Mouse (Mus musculus): ENCODE measurements around the gene Ncoa6.
A peak's percentile ranks its signal among the peaks of the same experiment; 100 is the strongest.

Gene Ncoa6

GRCm38 (mm10) chr2:155367635-155368284, 105.9 kb downstream of the Ncoa6 start:
- DNase-seq = no peak

GRCm38 (mm10) chr2:155357686-155358399, 115.9 kb downstream of the Ncoa6 start:
- DNase-seq = peak; percentile 11 to 42

GRCm38 (mm10) chr2:155356971-155357591, 116.6 kb downstream of the Ncoa6 start, which contains the start of gene Pigu:
Gene Pigu, minus strand, starts transcription at chr2:155357430.
- peak; percentile 95 to 97 for DNase-seq

GRCm38 (mm10) chr2:155354402-155354801, 119.3 kb downstream of the Ncoa6 start:
- DNase-seq = no peak

GRCm38 (mm10) chr2:155346670-155347069, 127.0 kb downstream of the Ncoa6 start:
- DNase-seq = no peak

Measured in kidney, postnatal 4 days (tissue).